Mouse (Mus musculus) olfactory bulb, adult 2 months (tissue): ENCODE measurements around the gene Fam71f1.

ENCODE experiments used
- CTCF ChIP-seq: fragments of 200-500 bp; IDR thresholded peaks from 2 replicates; pipeline ENCODE4 v1.5.1; 2012; ENCODE audit warnings: low read depth, mild to moderate bottlenecking, low read length, moderate library complexity; ENCODE audit not compliant: insufficient read depth
- POLR2A ChIP-seq: fragments of 200-500 bp; IDR thresholded peaks from 2 replicates; pipeline ENCODE4 v1.6.1; 2012; ENCODE audit warnings: mild to moderate bottlenecking, low read depth, low read length, moderate library complexity; ENCODE audit not compliant: insufficient read depth

DNA sequence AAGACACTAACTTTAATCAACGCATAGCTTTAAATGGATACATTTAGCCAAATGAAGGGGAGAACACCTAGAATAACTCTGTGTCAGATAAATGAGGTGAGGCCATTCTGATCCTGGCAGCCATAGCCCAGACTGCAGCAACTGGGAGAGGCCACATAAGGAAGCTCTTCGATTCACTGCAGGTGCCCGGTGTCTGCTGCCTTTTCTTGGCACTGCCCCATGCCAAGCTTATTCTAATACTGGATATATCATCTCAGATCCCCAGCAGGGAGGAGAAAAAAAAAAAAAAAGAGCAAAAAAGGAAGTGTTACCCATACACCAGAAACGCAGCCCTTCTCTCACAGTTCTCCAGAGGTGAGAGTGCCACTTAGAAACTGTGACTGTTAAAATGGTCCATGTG lies 58.4 kb downstream of the Fam71f1 start:
- no peak for TF ChIP-seq CTCF
- TF ChIP-seq POLR2A = no peak
